Mouse (Mus musculus) B cell, adult 2 months (primary cell): Measurements from ENCODE around the gene Stox2.

Experiments
- DNase-seq, 2 experiments: peaks; one replicate each; pipeline ENCODE4 v3.0.0; 2022

Stox2 gene

DNA sequence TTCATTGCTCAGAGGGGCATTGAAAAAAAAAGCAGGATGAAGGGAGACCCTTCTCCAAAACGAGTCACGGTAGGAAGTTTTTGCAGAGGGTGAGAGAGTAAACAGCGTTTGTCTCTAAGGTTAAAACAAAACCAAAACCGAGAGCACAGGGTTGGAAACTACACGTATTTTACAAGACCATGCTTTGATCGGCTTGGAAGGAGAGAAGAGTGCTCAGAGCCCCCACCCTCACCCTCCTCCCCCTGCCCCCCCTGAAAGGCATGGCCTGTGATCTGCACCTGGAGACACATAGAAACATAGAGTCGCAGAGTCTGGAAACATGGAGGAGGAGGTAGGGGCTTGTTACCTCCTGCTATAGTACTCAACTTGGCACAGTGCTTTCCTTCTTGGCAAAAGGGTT lies 272.3 kb downstream of the Stox2 start:
- DNase-seq, result no peak

DNA sequence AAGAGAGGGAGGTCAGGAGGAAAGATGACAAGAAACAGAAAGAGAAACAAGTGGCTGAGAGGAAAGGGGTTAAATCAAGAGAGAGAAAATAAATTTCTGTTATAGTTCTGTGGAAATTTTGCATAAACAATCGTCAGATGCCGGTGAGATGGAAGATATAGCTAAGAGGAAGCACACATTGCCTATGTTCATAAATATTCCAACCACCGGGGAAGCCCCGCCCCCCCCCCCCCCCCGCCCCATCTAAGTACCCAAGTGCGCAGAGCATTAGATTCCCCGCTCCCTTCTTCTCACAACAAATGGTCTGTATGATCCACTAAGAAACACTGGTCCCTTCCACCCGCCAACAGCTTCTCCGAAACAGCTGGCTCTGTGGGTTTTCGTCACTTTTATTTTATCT lies 273.3 kb downstream of the Stox2 start:
- DNase-seq, result no peak

DNA sequence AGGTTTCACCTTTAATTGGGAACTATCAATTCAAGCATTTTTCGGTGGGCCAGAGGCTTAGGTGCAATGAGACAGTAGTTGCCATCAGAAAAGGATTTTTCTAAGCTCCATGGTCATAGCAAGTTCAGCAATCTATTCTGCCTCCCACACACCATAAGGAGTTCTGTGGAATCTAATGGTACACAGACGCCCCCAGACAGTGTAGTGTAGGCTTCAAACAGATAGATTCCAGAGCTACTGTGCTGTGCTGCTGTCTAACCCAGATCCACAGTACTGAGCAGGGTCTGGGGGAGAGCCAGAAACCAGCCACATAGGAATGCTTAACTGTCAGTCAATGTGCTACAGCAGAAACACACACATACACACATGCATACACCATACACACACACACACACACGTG lies 285.5 kb downstream of the Stox2 start:
- DNase-seq, result no peak

DNA sequence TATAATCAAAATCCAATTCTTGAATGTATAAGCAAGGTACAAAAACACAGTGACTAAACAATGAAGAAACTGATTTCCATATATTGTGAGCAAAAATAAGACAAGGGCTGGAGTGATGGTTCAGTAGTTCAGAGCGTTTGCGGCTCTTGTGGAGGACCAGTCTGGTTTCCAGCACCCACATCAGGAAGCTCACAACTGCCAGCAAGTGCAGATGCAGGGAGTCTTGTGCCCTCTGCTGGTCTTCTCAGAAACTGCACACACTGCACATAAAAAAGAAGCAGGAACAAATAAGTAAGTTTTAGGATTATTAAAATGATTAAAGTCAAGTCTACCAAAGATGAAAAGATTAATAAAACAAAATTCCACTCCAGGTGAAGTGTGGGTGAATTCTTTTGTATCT lies 291.6 kb downstream of the Stox2 start:
- peak; percentile 12 to 14 for DNase-seq

DNA sequence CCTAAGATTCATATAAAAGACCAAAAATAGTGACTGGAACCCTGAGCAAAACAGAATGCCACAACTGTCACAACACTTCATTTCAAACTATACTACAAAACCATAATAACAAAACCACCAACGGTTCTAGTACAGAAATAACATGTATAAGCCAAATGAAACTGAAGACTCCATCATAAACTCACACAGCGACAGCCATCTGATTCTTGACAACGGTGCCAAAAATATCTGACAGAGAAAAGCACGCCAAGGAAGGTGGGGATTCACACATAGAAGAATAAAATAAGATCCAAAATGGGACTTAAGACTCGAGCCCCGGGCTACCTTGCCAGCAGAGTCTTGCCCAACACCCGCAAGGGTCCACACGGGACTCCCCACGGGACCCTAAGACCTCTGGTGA lies 300.9 kb downstream of the Stox2 start:
- no peak for DNase-seq

DNA sequence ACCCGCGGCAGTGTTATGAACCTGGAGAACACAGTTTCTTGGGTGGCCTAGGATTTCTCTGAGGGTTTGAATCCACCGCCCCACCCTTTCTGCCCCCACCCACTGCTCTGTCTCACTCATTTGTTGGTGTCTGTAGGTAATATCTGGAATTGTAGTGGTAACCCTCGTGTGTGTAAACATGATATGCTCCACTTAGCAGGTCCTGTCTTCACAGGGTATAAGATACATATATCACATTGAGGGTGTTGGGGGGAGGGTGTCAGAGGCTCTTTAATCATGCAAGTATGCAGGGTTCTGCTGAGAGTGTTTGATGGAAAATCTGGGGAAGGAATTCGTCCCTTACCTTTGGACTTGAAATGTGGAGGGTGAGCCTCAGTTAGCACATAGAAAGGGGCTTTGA lies 310.1 kb downstream of the Stox2 start:
- DNase-seq, result no peak

DNA sequence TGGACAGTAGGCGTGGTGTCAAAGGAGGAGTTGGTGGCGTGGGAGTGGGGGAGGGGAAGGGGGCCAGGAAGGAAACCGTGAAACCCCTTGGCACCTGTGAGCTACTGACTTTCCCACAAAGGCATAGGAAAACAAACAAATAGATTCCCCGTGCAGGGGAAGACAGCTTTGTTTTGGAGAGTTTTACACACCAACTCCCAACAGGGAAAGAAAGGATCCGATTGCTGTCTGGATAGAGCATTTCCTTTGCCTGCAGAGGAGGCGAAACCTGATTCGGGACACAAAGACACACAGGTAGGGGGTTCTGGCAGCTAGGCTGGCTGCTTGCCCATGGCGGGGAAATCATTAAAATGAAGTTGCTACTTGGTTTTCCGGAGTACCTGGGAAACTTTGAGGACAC lies 310.6 kb downstream of the Stox2 start:
- no peak for DNase-seq

DNA sequence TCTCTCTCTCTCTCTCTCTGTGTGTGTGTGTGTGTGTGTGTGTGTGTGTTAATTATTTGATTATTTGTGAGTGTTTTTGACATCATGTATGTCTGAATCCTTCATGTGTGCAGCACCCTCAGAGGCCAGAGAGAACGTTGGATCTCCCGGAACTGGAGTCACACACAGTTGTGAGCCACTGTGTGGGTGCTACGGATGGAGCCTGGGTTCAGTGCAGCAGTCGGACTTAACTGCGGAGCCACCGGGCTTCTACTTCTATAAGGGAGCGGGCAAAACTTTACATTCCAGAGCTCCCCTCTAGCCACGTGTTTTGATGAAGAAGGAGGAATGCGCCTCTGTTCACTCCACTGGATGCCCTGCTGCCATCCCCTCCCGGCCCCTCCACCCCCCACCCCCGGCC lies 311.4 kb downstream of the Stox2 start:
- DNase-seq, result no peak

DNA sequence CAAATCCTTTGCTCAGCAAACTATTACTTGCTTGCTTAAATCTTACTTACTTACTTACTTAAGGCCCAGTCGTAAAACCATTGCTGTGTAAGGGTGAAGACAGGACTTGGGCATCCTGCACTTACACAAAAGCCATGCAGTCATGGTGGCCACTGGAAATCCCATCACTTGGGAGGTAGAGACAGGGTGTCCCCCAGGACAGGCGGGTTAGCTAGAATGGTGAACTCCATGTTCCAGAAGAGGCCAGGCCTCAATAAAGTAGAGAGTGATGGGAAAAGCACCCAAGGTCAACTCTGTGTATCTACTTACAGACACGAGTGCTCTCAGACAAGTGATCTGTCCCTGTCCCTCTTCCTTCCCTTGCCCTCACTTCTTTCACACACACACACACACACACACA lies 312.8 kb downstream of the Stox2 start:
- no peak for DNase-seq
